Mouse (Mus musculus) T-helper 2 cell (primary cell): ENCODE results near the gene Gdf9.

ENCODE experiments used
- in situ Hi-C: fragments of 300-600 bp; cut with MboI, MseI; formaldehyde crosslinking; loops from one replicate; pipeline ENCODE4 v1.15.1; 2025; ENCODE audit warnings: high pct_unique_total_duplicates

The Gdf9 gene

GRCm38 (mm10) chr11:53445562-53445961 lies 14.7 kb downstream of the Gdf9 start:
- in situ Hi-C loops = no loop called here

- in situ Hi-C loops = no loop called here
Observed at GRCm38 (mm10) chr11:53446183-53446582, 15.4 kb downstream of the Gdf9 start.

GRCm38 (mm10) chr11:53447996-53448395 lies 17.2 kb downstream of the Gdf9 start:
- in situ Hi-C loops = no loop called here

- in situ Hi-C loops = no loop called here
Observed at GRCm38 (mm10) chr11:53448529-53448928, 17.7 kb downstream of the Gdf9 start.

GRCm38 (mm10) chr11:53450070-53450705 lies 19.4 kb downstream of the Gdf9 start:
- in situ Hi-C loops = no loop called here

GRCm38 (mm10) chr11:53451361-53451760 lies 20.5 kb downstream of the Gdf9 start:
- in situ Hi-C loops = no loop called here

- in situ Hi-C loops = no loop called here
Observed at GRCm38 (mm10) chr11:53452396-53452795, 21.6 kb downstream of the Gdf9 start.

- in situ Hi-C loops = no loop called here
Observed at GRCm38 (mm10) chr11:53453031-53453430, 22.2 kb downstream of the Gdf9 start.

- in situ Hi-C loops = no loop called here
Observed at GRCm38 (mm10) chr11:53456474-53457371, 25.9 kb downstream of the Gdf9 start, which contains the start of the genes Gm10447 and Shroom1. Gm10447 (minus strand) TSS chr11:53457110. Shroom1 (plus strand) TSS chr11:53457205.

GRCm38 (mm10) chr11:53457372-53457954 lies 26.6 kb downstream of the Gdf9 start:
- in situ Hi-C loops = no loop called here

GRCm38 (mm10) chr11:53458996-53459395 lies 28.2 kb downstream of the Gdf9 start:
- in situ Hi-C loops = no loop called here

GRCm38 (mm10) chr11:53460192-53460591 lies 29.4 kb downstream of the Gdf9 start:
- in situ Hi-C loops = no loop called here

GRCm38 (mm10) chr11:53461727-53462126 lies 30.9 kb downstream of the Gdf9 start:
- in situ Hi-C loops = no loop called here

GRCm38 (mm10) chr11:53463551-53464424 lies 33.0 kb downstream of the Gdf9 start:
- in situ Hi-C loops = no loop called here

- in situ Hi-C loops = loop anchor here (5.0 kb wide), 1 partner anchor 271 kb away; no protein-coding TSS in a partner anchor
Observed at GRCm38 (mm10) chr11:53466231-53466971, 35.6 kb downstream of the Gdf9 start.

- in situ Hi-C loops = loop anchor here (5.0 kb wide), 1 partner anchor 268 kb away; no protein-coding TSS in a partner anchor
Observed at GRCm38 (mm10) chr11:53469294-53469967, 38.6 kb downstream of the Gdf9 start.

GRCm38 (mm10) chr11:53469968-53470695 lies 39.3 kb downstream of the Gdf9 start, which contains the start of gene Gm9837:
Gm9837 (minus strand) TSS chr11:53470479.
- in situ Hi-C loops = loop anchor here (5.0 kb wide), 1 partner anchor 267 kb away; no protein-coding TSS in a partner anchor

- in situ Hi-C loops = no loop called here
Observed at GRCm38 (mm10) chr11:53472709-53473108, 41.9 kb downstream of the Gdf9 start.

- in situ Hi-C loops = no loop called here
Observed at GRCm38 (mm10) chr11:53475620-53476019, 44.8 kb downstream of the Gdf9 start.
